Mouse (Mus musculus): ENCODE data around the gene Rpl4. TPM values are rescaled to one million over a fixed set of nuclear protein-coding genes. Genes with fewer than 3 reads are reported as not detected.

The Rpl4 gene
- total RNA-seq, 2 experiments from 2014 or later, result 475 to 553 TPM

Small RNA genes within 50 kb of the gene (microRNA-seq; reads per million reads assigned to microRNA genes)
- not detected for gene Gm24106

Other genes starting within 250 kb of the Rpl4 start
- 1 to 10 TPM; 1.7 to 3.6 TPM for gene Smad6, start 151.3 kb upstream of the Rpl4 start, total RNA-seq (2021)
- gene Lctl, start 56.2 kb upstream of the Rpl4 start, total RNA-seq (2021), result not detected
- gene Zwilch, start 271 bp upstream of the Rpl4 start, total RNA-seq (2021), result 1 to 10 TPM; 2.7 to 4.2 TPM
- gene Snapc5, start 5.9 kb downstream of the Rpl4 start, total RNA-seq (2021), result 10 to 100 TPM; 20.5 to 22.4 TPM
- gene Uchl4, start 61.8 kb downstream of the Rpl4 start, total RNA-seq (2021), result 1 to 10 TPM; 2.4 to 2.7 TPM
- 100 to 1,000 TPM; 280 to 296 TPM for gene Map2k1, start 80.3 kb downstream of the Rpl4 start, total RNA-seq (2021)
- gene Tipin, start 108.2 kb downstream of the Rpl4 start, total RNA-seq (2021), result 10 to 100 TPM; 16.8 to 27.1 TPM
- gene Dis3l, start 167.9 kb downstream of the Rpl4 start, total RNA-seq (2021), result 10 to 100 TPM; 25.6 to 32.1 TPM
- 10 to 100 TPM; 12.6 to 14.6 TPM for gene Megf11, start 212.3 kb downstream of the Rpl4 start, total RNA-seq (2021)